Mouse (Mus musculus) 3134 (cell line): ENCODE measurements at regions not wholly inside any gene's neighbourhood (a gene's known extent, or its start where the extent isn't known, plus 50 kb on each side); places are given as distances from the start of the nearest gene placed in this dataset.

Source experiments
- DNase-seq: peaks from one replicate; pipeline ENCODE4 v3.0.0-alpha.2; 2011; ENCODE audit warnings: low spot score; ENCODE audit not compliant: insufficient read length; ENCODE audit errors: extremely low read depth

- DNase-seq, result no peak
Observed at GRCm38 (mm10) chr12:54577235-54577634, 79.1 kb downstream of the Sptssa start.

- DNase-seq, result no peak
Observed at GRCm38 (mm10) chr12:54576821-54577220, 79.6 kb downstream of the Sptssa start.

GRCm38 (mm10) chr12:54572866-54573265 lies 83.5 kb downstream of the Sptssa start:
- DNase-seq, result no peak

DNA sequence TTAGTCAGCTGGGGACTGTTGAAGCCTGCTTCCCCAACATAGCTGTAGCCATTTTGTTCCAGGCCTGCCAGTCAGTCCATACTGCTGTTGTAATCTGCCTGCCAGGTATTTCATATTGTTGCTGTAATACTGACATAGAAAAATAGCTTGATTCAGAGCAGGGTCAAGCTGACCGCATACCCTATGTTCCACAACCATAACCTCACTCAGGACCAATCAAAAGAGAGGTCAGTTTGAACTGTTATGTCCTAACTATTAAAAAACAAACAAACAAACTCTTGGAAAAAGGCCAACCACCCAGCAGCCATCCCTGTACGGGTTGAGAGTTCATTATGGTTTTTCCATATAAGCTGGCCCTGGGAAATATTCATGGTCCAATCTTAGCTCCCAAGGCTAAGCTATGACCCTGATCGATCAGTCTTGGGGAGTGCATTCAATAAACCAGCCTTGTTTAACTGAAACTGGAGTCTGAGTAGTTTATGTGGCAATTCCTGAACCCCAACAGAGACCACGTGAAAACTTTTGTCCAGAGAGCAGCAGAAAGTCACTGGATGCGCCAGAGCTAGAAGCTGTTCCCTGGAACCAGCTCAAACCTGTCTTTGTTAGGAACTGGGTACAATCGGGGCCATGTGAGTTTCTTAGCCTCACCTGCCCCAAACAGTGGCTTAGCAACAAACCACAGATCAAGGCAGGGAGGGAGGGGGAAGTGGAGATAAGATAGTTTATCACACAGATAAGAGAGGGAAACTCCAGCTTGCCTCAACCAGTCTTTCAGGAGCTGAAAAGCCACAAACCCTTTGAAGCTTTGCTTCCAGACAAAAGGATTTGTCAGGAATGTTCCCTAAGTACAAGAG lies 88.1 kb downstream of the Sptssa start:
- no peak for DNase-seq

GRCm38 (mm10) chr12:54567426-54567790 lies 89.0 kb downstream of the Sptssa start:
- no peak for DNase-seq

DNA sequence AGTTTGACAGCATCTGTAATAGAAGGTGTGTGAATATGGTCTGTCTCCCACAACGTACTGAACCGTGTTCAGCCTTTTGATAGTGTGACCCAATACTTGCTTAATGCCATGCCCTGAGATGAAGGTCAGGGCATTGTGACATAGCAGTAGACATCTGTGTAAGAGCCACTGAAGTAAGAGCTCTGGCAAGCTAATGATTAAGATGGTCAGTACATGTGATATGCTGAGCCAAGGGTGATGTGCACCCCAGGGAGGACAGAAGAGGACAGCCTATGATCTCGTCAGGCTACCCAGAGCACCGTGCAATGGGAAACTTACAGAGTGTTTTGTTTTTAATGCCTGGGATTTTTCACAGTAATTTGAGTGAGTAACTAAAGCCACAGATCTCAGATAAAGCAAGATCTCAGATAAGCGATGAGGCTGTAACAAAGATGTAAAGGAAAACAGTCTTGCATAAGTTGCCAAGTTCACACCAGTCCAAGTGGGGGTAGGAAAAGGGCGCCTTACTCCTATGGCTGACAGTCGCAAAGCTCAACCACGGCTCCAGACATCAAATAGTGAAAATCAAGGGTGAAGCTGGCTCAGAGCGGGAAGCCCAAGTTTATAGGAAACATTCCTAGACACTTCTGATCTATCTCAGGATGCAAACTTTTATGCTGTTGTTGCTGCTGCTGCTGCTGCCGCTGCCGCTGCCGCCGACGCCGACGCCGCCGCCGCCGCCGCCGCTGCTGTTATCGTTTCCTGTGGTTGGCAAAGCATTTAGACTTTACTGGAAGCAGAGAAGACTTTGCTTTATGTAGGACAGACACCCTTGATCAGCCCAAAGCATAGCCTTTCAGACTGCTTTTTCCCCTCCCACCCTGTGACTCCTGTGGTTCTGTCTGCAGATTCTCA lies 89.6 kb downstream of the Sptssa start:
- no peak for DNase-seq

- DNase-seq, result no peak
Observed at GRCm38 (mm10) chr12:54561981-54562380, 94.4 kb downstream of the Sptssa start.

- DNase-seq, result no peak
Observed at GRCm38 (mm10) chr12:54558106-54558505, 98.3 kb downstream of the Sptssa start.

DNA sequence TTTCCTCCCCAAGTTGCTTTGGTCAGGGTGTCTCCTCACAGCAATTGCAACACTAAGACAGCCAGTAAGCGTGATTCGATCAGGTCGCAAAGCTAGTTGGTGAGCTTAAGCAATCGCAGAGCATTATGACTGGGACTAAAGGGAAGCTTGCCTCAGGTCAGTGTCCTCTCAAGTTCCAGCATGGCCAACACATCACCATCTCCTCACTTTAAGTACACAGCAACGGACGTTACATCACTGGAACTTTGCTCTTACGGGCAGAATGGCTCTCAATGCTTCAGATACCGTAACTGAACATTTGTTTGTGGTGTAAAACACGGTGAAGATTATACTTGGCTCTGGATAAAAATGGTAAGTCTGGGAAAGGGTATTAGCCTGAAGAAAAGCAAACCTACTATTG lies 106.7 kb downstream of the Sptssa start:
- no peak for DNase-seq

- DNase-seq, result peak; percentile 18
Observed at GRCm38 (mm10) chr12:54545821-54546608, 110.4 kb downstream of the Sptssa start.

- DNase-seq, result no peak
Observed at GRCm38 (mm10) chr12:54538320-54538705, 118.1 kb downstream of the Sptssa start.

DNA sequence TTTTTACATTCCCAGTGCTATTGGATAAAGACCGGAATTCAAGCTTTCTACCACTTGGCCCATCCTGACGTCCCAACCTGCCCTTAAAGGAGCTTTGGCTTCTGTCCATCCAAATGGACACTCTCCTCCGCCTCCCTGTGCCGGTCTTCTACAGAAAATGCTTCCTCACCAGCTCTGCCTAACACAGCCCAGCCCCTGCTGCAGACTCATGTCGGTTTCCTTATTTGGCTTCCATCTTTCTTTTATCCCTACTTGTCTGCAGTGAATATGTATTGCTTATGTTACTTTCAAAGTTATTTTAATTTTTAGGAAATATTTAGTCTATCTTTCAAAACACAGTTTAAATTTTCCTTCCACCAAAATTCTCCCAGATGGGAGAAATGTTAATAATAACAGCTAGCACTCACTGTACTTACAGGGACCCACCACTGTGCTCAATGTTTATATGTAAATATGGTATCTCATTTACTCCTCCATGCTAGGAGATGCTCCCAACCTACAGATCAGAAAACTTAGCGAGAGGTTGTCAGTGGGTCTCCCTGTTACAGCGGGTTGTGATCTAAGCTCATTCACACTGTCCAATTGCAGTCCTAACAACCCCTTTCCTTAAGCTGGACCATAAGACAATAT lies 118.6 kb downstream of the Sptssa start:
- DNase-seq, result no peak

GRCm38 (mm10) chr12:54537022-54537421 lies 119.4 kb downstream of the Sptssa start:
- no peak for DNase-seq

GRCm38 (mm10) chr12:54535556-54536516 lies 120.5 kb downstream of the Sptssa start:
- no peak for DNase-seq

GRCm38 (mm10) chr12:54534910-54535309 lies 121.5 kb downstream of the Sptssa start:
- no peak for DNase-seq

- no peak for DNase-seq
Observed at GRCm38 (mm10) chr12:54533134-54533533, 123.2 kb downstream of the Sptssa start.

DNA sequence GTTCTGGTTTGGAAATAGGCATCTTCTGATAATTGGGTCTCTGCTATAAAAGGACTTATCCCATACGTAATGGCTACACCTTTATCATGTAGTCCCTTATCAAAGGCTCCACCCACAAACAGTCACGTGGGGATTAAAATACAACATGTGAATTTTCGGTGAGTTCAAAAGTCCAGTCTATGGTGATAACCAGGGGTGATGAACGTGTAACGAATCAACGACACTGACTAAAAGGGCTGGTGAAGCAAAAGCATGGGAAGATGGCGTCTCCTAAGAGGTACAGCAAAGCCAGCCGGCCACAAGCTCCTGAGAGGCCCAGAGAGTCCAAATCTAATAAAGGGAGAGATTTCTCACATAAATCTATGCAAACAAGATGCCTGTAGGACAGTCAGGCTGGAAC lies 124.3 kb downstream of the Sptssa start:
- DNase-seq, result no peak

DNA sequence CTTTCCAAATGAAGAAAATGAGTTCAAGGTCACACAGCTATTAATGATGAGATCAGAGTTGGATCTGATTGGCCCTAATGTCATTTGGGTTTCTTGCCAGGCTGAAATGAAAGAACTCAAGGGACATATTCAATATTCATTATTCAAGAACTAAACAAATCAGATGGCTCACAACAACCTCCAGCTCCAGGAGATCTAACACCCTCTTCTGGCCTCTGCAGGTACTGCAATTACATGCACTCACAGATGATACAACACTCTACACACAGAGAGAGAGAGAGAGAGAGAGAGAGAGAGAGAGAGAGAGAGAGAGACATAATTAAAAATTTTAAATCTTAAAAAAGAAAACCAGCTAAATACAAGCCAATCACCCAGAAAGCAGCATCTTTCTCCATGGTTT lies 128.3 kb downstream of the Sptssa start:
- no peak for DNase-seq

- DNase-seq, result no peak
Observed at GRCm38 (mm10) chr12:54527577-54527976, 128.8 kb downstream of the Sptssa start.
